Mouse (Mus musculus): Measurements from ENCODE around the gene Gpr45. TPM values are rescaled to one million over a fixed set of nuclear protein-coding genes. Genes with fewer than 3 reads are reported as not detected.

Gene Gpr45
- polyA plus RNA-seq, 2 experiments: 4.8 to 6.1 TPM

- no peak overlapping the region for H3K4me2 ChIP-seq (replicated peaks; ENCODE audit: low read depth, low read length, severe bottlenecking)
- no peak overlapping the region for H3K9ac ChIP-seq (ENCODE audit: low read depth, low read length, severe bottlenecking)
- ATAC-seq (ENCODE audit: low FRiP score, low read depth) (no peak), DNase-seq (ENCODE audit: low spot score) (no peak)
- TF ChIP-seq POLR2A (IDR thresholded peaks at IDR 0.05; ENCODE audit: borderline replicate concordance, extremely low read depth, insufficient read depth, insufficient read length): no peak
- no peak overlapping the region for H3K4me3 ChIP-seq (replicated peaks; ENCODE audit: low read length)
- H3K36me3 ChIP-seq (ENCODE audit: control insufficient read depth, insufficient read depth, low read length): peaks cover 22% of the 10 kb centered on the region
- 88% methylated on average over 8 of the region's 8 CpGs for WGBS
- no peaks in the 10 kb centered on the region for H3K4me1 ChIP-seq (ENCODE audit: control insufficient read depth, insufficient read depth, low read length)
- no peaks in the 10 kb centered on the region for H3K9me3 ChIP-seq (ENCODE audit: control insufficient read depth, low read length)
- H3K27me3 ChIP-seq (ENCODE audit: control insufficient read depth, insufficient read depth, low read length): no peaks in the 10 kb centered on the region
- no peak overlapping the region for H3K27ac ChIP-seq (replicated peaks; ENCODE audit: low read depth, low read length)
These were observed 113.9 kb downstream of the Gpr45 start for GRCm38 (mm10) chr1:43066573-43066972.

GRCm38 (mm10) chr1:43067551-43067950, 114.9 kb downstream of the Gpr45 start:
- 76% methylated on average over 7 of the region's 7 CpGs for WGBS
- Histone ChIP-seq H3K27me3 (ENCODE audit: control insufficient read depth, insufficient read depth, low read length) (no peaks in the 10 kb centered on the region), H3K9me3 (ENCODE audit: control insufficient read depth, low read length) (no peaks in the 10 kb centered on the region), H3K36me3 (ENCODE audit: control insufficient read depth, insufficient read depth, low read length) (peaks cover 20% of the 10 kb centered on the region), H3K4me2 (replicated peaks; ENCODE audit: low read depth, low read length, severe bottlenecking) (no peak overlapping the region), H3K4me3 (replicated peaks; ENCODE audit: low read length) (no peak overlapping the region), H3K9ac (ENCODE audit: low read depth, low read length, severe bottlenecking) (no peak overlapping the region), H3K27ac (replicated peaks; ENCODE audit: low read depth, low read length) (no peak overlapping the region), H3K4me1 (ENCODE audit: control insufficient read depth, insufficient read depth, low read length) (no peaks in the 10 kb centered on the region)
- no peak for DNase-seq (ENCODE audit: low spot score)
- no peak for ATAC-seq (ENCODE audit: low FRiP score, low read depth)
- TF ChIP-seq POLR2A (IDR thresholded peaks at IDR 0.05; ENCODE audit: borderline replicate concordance, extremely low read depth, insufficient read depth, insufficient read length): no peak

- TF ChIP-seq POLR2A (IDR thresholded peaks at IDR 0.05; ENCODE audit: borderline replicate concordance, extremely low read depth, insufficient read depth, insufficient read length): no peak
- no peaks in the 10 kb centered on the region for H3K27me3 ChIP-seq (ENCODE audit: control insufficient read depth, insufficient read depth, low read length)
- no peak overlapping the region for H3K4me3 ChIP-seq (replicated peaks; ENCODE audit: low read length)
- H3K4me2 ChIP-seq (replicated peaks; ENCODE audit: low read depth, low read length, severe bottlenecking): no peak overlapping the region
- no peaks in the 10 kb centered on the region for H3K9me3 ChIP-seq (ENCODE audit: control insufficient read depth, low read length)
- no peaks in the 10 kb centered on the region for H3K4me1 ChIP-seq (ENCODE audit: control insufficient read depth, insufficient read depth, low read length)
- DNase-seq (ENCODE audit: low spot score): no peak
- ATAC-seq (ENCODE audit: low FRiP score, low read depth): no peak
- H3K27ac ChIP-seq (replicated peaks; ENCODE audit: low read depth, low read length): no peak overlapping the region
- H3K36me3 ChIP-seq (ENCODE audit: control insufficient read depth, insufficient read depth, low read length): peaks cover 27% of the 10 kb centered on the region
- 79% methylated on average over 5 of the region's 5 CpGs for WGBS
- no peak overlapping the region for H3K9ac ChIP-seq (ENCODE audit: low read depth, low read length, severe bottlenecking)
These were observed 118.1 kb downstream of the Gpr45 start for GRCm38 (mm10) chr1:43070726-43071125.

- no peak for TF ChIP-seq POLR2A (IDR thresholded peaks at IDR 0.05; ENCODE audit: borderline replicate concordance, extremely low read depth, insufficient read depth, insufficient read length)
- 93% methylated on average over 8 of the region's 8 CpGs for WGBS
- ATAC-seq (ENCODE audit: low FRiP score, low read depth) (no peak), DNase-seq (ENCODE audit: low spot score) (no peak)
- Histone ChIP-seq H3K4me2 (replicated peaks; ENCODE audit: low read depth, low read length, severe bottlenecking) (no peak overlapping the region), H3K27me3 (ENCODE audit: control insufficient read depth, insufficient read depth, low read length) (no peaks in the 10 kb centered on the region), H3K4me1 (ENCODE audit: control insufficient read depth, insufficient read depth, low read length) (no peaks in the 10 kb centered on the region), H3K9me3 (ENCODE audit: control insufficient read depth, low read length) (no peaks in the 10 kb centered on the region), H3K9ac (ENCODE audit: low read depth, low read length, severe bottlenecking) (no peak overlapping the region), H3K36me3 (ENCODE audit: control insufficient read depth, insufficient read depth, low read length) (peaks cover 22% of the 10 kb centered on the region), H3K4me3 (replicated peaks; ENCODE audit: low read length) (no peak overlapping the region), H3K27ac (replicated peaks; ENCODE audit: low read depth, low read length) (no peak overlapping the region)
These were observed 119.4 kb downstream of the Gpr45 start for GRCm38 (mm10) chr1:43072028-43072427.

- no peaks in the 10 kb centered on the region for H3K9me3 ChIP-seq (ENCODE audit: control insufficient read depth, low read length)
- no peak overlapping the region for H3K27ac ChIP-seq (replicated peaks; ENCODE audit: low read depth, low read length)
- 41% methylated on average over 1 of the region's 1 CpGs for WGBS
- H3K27me3 ChIP-seq (ENCODE audit: control insufficient read depth, insufficient read depth, low read length): no peaks in the 10 kb centered on the region
- peaks cover 20% of the 10 kb centered on the region for H3K36me3 ChIP-seq (ENCODE audit: control insufficient read depth, insufficient read depth, low read length)
- DNase-seq (ENCODE audit: low spot score) (no peak), ATAC-seq (ENCODE audit: low FRiP score, low read depth) (no peak)
- no peaks in the 10 kb centered on the region for H3K4me1 ChIP-seq (ENCODE audit: control insufficient read depth, insufficient read depth, low read length)
- no peak overlapping the region for H3K4me3 ChIP-seq (replicated peaks; ENCODE audit: low read length)
- no peak overlapping the region for H3K4me2 ChIP-seq (replicated peaks; ENCODE audit: low read depth, low read length, severe bottlenecking)
- TF ChIP-seq POLR2A (IDR thresholded peaks at IDR 0.05; ENCODE audit: borderline replicate concordance, extremely low read depth, insufficient read depth, insufficient read length): no peak
- no peak overlapping the region for H3K9ac ChIP-seq (ENCODE audit: low read depth, low read length, severe bottlenecking)
These were observed 119.9 kb downstream of the Gpr45 start for GRCm38 (mm10) chr1:43072561-43072960.

GRCm38 (mm10) chr1:43074791-43075190, 122.1 kb downstream of the Gpr45 start:
- Histone ChIP-seq H3K9me3 (ENCODE audit: control insufficient read depth, low read length) (no peaks in the 10 kb centered on the region), H3K9ac (ENCODE audit: low read depth, low read length, severe bottlenecking) (no peak overlapping the region), H3K36me3 (ENCODE audit: control insufficient read depth, insufficient read depth, low read length) (peaks cover 20% of the 10 kb centered on the region), H3K4me1 (ENCODE audit: control insufficient read depth, insufficient read depth, low read length) (no peaks in the 10 kb centered on the region), H3K27me3 (ENCODE audit: control insufficient read depth, insufficient read depth, low read length) (no peaks in the 10 kb centered on the region), H3K4me2 (replicated peaks; ENCODE audit: low read depth, low read length, severe bottlenecking) (no peak overlapping the region), H3K4me3 (replicated peaks; ENCODE audit: low read length) (no peak overlapping the region), H3K27ac (replicated peaks; ENCODE audit: low read depth, low read length) (no peak overlapping the region)
- ATAC-seq (ENCODE audit: low FRiP score, low read depth) (no peak), DNase-seq (ENCODE audit: low spot score) (no peak)
- WGBS: 84% methylated on average over 2 of the region's 2 CpGs
- no peak for TF ChIP-seq POLR2A (IDR thresholded peaks at IDR 0.05; ENCODE audit: borderline replicate concordance, extremely low read depth, insufficient read depth, insufficient read length)

Measured in limb, embryonic 14.5 days (tissue).